Mouse (Mus musculus) lung, postnatal 0 days (tissue): ENCODE data around the gene Vamp9.

ENCODE experiments used
- CTCF ChIP-seq: IDR thresholded peaks from 2 replicates; pipeline ENCODE4 v1.5.1; 2016; ENCODE audit warnings: antibody characterized with exemption, mild to moderate bottlenecking
- EP300 ChIP-seq: IDR thresholded peaks from 2 replicates; pipeline ENCODE4 v1.6.1; 2016; ENCODE audit warnings: antibody characterized with exemption, mild to moderate bottlenecking, control low read depth

DNA sequence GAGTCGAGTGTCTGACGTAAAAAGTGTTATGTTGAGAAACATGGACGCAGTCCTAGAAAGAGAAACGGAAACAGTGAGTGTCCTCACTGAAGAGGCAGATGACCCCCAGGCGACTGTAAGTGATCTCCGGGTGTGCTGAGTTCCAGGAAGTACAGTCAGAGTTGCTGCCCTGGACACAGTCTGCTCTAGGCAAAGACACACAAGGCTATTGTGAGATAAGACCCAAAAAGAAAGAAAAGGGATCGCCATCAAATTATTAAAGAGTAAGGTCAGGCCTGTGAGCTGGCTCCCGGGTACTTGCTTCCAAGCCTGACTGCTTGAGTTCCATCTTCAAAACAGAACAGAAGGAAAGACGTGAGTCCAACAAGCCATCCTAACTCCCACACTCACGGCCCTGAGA, 35.2 kb downstream of the Vamp9 start:
- TF ChIP-seq CTCF (no peak), EP300 (no peak)
